Comparison of ENCODE assay signal across 22 mouse cellular contexts in the genomic region with DNA sequence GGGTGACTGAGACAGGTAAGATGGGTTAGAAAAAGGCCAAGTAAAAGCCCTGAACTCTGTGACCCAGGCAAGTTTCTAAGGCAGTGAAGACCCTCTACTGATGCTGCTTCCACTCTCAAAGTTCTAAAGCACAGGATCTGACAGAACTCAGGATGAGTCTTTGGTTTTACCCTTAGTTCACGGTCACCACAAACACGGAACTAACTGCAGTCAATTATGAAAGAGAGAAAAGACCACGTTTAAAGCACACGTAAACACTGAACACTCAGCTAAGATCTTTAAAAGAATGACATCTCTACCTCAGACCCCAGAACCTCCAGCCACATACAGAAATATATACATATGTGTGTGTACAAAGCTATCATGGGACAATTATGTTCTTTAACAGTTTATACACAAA. TPM values are rescaled to one million over a fixed set of nuclear protein-coding genes. Genes with fewer than 3 reads are reported as not detected.
DNase-seq lines count a peak whose midpoint lies in the region; ATAC-seq and TF ChIP-seq lines count a peak whose summit lies in the region.
"Had no signal": no experiment of that assay in that cellular context is flagged by ENCODE, and none has a peak within 500 bp of the region (broad histone marks: within the 10 kb centered on the region; RNA-seq: fewer than 3 reads in every experiment).

No protein-coding gene starts in this region.

- H3K9ac ChIP-seq in liver, embryonic 15.5 days, result no peak overlapping the region
- no peak overlapping the region for H3K9ac ChIP-seq in liver, embryonic 12.5 days
- peak overlapping the region; percentile 59 for H3K9ac ChIP-seq in liver, postnatal 0 days (replicated peaks)
- H3K9ac ChIP-seq in stomach, embryonic 15.5 days, result no peak overlapping the region
- H3K9ac ChIP-seq in kidney, embryonic 14.5 days (ENCODE audit: low read depth, low read length), result no peak overlapping the region
- H3K9ac ChIP-seq: forebrain, embryonic 13.5 days; heart, embryonic 12.5 days; kidney, embryonic 15.5 days; neural tube, embryonic 12.5 days had no signal

- no peak for TF ChIP-seq CTCF in liver, postnatal 0 days (IDR thresholded peaks at IDR 0.05; ENCODE audit: low read depth)

- no peak for TF ChIP-seq EP300 in liver, postnatal 0 days (IDR thresholded peaks at IDR 0.05; ENCODE audit: low read depth)

- peaks cover 31% of the 10 kb centered on the region; the same call in 1 of the 2 replicates for H3K36me3 ChIP-seq in liver, embryonic 15.5 days (replicated peaks)
- peaks cover 47% of the 10 kb centered on the region for H3K36me3 ChIP-seq in liver, embryonic 12.5 days
- peaks cover 29% of the 10 kb centered on the region; the same call in 1 of the 2 replicates for H3K36me3 ChIP-seq in liver, postnatal 0 days (replicated peaks; ENCODE audit: insufficient read depth, low read length)
- peaks cover 4% of the 10 kb centered on the region; the same call in 1 of the 2 replicates for H3K36me3 ChIP-seq in stomach, embryonic 15.5 days
- peaks cover 11% of the 10 kb centered on the region; the same call in 1 of the 2 replicates for H3K36me3 ChIP-seq in kidney, embryonic 14.5 days (ENCODE audit: control insufficient read depth, insufficient read depth, low read length)
- H3K36me3 ChIP-seq: neural tube, embryonic 12.5 days had no signal

- 55% methylated on average over 4 of the region's 4 CpGs for WGBS in liver, embryonic 15.5 days (ENCODE audit: insufficient replicate concordance)
- WGBS in liver, embryonic 12.5 days (ENCODE audit: insufficient replicate concordance), result 78% methylated on average over 4 of the region's 4 CpGs
- 34% methylated on average over 4 of the region's 4 CpGs for WGBS in liver, postnatal 0 days (ENCODE audit: insufficient replicate concordance)
- WGBS in stomach, embryonic 15.5 days, result 54% methylated on average over 4 of the region's 4 CpGs
- 96% methylated on average over 4 of the region's 4 CpGs for WGBS in kidney, embryonic 14.5 days

- H3K9me3 ChIP-seq in liver, embryonic 15.5 days (replicated peaks), result no peaks in the 10 kb centered on the region
- no peaks in the 10 kb centered on the region for H3K9me3 ChIP-seq in liver, embryonic 12.5 days (replicated peaks)
- H3K9me3 ChIP-seq in liver, postnatal 0 days (ENCODE audit: low read length), result no peaks in the 10 kb centered on the region
- no peaks in the 10 kb centered on the region for H3K9me3 ChIP-seq in stomach, embryonic 15.5 days
- H3K9me3 ChIP-seq in kidney, embryonic 14.5 days (ENCODE audit: control insufficient read depth, low read length), result no peaks in the 10 kb centered on the region
- H3K9me3 ChIP-seq: forebrain, embryonic 13.5 days; G1E; heart, embryonic 12.5 days; kidney, embryonic 15.5 days; neural tube, embryonic 12.5 days had no signal

- H3K4me3 ChIP-seq in liver, embryonic 15.5 days (replicated peaks), result peak overlapping the region; percentile 3
- no peak overlapping the region for H3K4me3 ChIP-seq in liver, embryonic 12.5 days
- peak overlapping the region; percentile 42 for H3K4me3 ChIP-seq in liver, postnatal 0 days (ENCODE audit: low read depth, low read length)
- no peak overlapping the region for H3K4me3 ChIP-seq in stomach, embryonic 15.5 days (replicated peaks)
- H3K4me3 ChIP-seq in kidney, embryonic 14.5 days (ENCODE audit: low read length), result no peak overlapping the region
- H3K4me3 ChIP-seq: forebrain, embryonic 13.5 days; heart, embryonic 12.5 days; kidney, embryonic 15.5 days; neural tube, embryonic 12.5 days had no signal

- H3K4me1 ChIP-seq in liver, embryonic 15.5 days (replicated peaks), result peaks cover 46% of the 10 kb centered on the region
- peaks cover 32% of the 10 kb centered on the region for H3K4me1 ChIP-seq in liver, embryonic 12.5 days
- peaks cover 16% of the 10 kb centered on the region for H3K4me1 ChIP-seq in liver, postnatal 0 days (ENCODE audit: insufficient read depth)
- H3K4me1 ChIP-seq in stomach, embryonic 15.5 days, result peaks cover 11% of the 10 kb centered on the region; the same call in 1 of the 2 replicates
- H3K4me1 ChIP-seq in kidney, embryonic 14.5 days (ENCODE audit: control insufficient read depth, insufficient read depth, low read length), result no peaks in the 10 kb centered on the region; the same call in 1 of the 2 replicates
- H3K4me1 ChIP-seq: neural tube, embryonic 12.5 days had no signal

- no peaks in the 10 kb centered on the region for H3K27me3 ChIP-seq in liver, embryonic 15.5 days
- H3K27me3 ChIP-seq in liver, embryonic 12.5 days (replicated peaks), result no peaks in the 10 kb centered on the region
- H3K27me3 ChIP-seq in liver, postnatal 0 days (ENCODE audit: insufficient read depth, low read length), result no peaks in the 10 kb centered on the region
- H3K27me3 ChIP-seq in stomach, embryonic 15.5 days (replicated peaks), result no peaks in the 10 kb centered on the region
- H3K27me3 ChIP-seq in kidney, embryonic 14.5 days (ENCODE audit: control insufficient read depth, insufficient read depth, low read length), result no peaks in the 10 kb centered on the region
- H3K27me3 ChIP-seq: forebrain, embryonic 13.5 days; heart, embryonic 12.5 days; kidney, embryonic 15.5 days; neural tube, embryonic 12.5 days had no signal

- DNase-seq in T-cell, adult 2 months (ENCODE audit: low spot score), result peak; percentile 36
- DNase-seq in liver, postnatal 0 days, result no peak
- no peak for DNase-seq in ovary, postnatal 14 days (ENCODE audit: low spot score)
- DNase-seq in layer of hippocampus, postnatal 36 days, result no peak
- DNase-seq: cerebellum, adult 11 months; cerebellum, postnatal 14 days; heart, postnatal 36 days; lung, adult 2 months had no signal

- no peak for ATAC-seq in liver, embryonic 15.5 days (ENCODE audit: insufficient read depth)
- ATAC-seq in liver, embryonic 12.5 days, result no peak
- no peak for ATAC-seq in liver, postnatal 0 days
- no peak for ATAC-seq in stomach, embryonic 15.5 days (ENCODE audit: insufficient read depth, low FRiP score, low read depth)
- no peak for ATAC-seq in kidney, embryonic 14.5 days (ENCODE audit: low FRiP score, low TSS enrichment)
- ATAC-seq: forebrain, embryonic 13.5 days; hindbrain, postnatal 0 days had no signal

- peak overlapping the region; percentile 42; the same call in 1 of the 2 replicates for H3K4me2 ChIP-seq in liver, embryonic 15.5 days
- H3K4me2 ChIP-seq in liver, embryonic 12.5 days, result no peak overlapping the region
- H3K4me2 ChIP-seq in liver, postnatal 0 days (ENCODE audit: low read depth, low read length), result peak overlapping the region; percentile 78
- peak overlapping the region; percentile 25; the same call in 1 of the 2 replicates for H3K4me2 ChIP-seq in stomach, embryonic 15.5 days
- H3K4me2 ChIP-seq in kidney, embryonic 14.5 days (replicated peaks; ENCODE audit: low read depth, low read length), result no peak overlapping the region
- H3K4me2 ChIP-seq: forebrain, embryonic 13.5 days; heart, embryonic 12.5 days; kidney, embryonic 15.5 days; neural tube, embryonic 12.5 days had no signal

- H3K27ac ChIP-seq in liver, embryonic 15.5 days (replicated peaks), result 0 out of 2 replicates have a peak overlapping the region, but pooled peaks have one; percentile 35
- H3K27ac ChIP-seq in liver, embryonic 12.5 days, result no peak overlapping the region
- H3K27ac ChIP-seq in liver, postnatal 0 days (ENCODE audit: low read depth), result peak overlapping the region; percentile 75; the same call in 1 of the 2 replicates
- no peak overlapping the region for H3K27ac ChIP-seq in stomach, embryonic 15.5 days
- no peak overlapping the region for H3K27ac ChIP-seq in kidney, embryonic 14.5 days (ENCODE audit: low read depth, low read length)
- H3K27ac ChIP-seq: forebrain, embryonic 13.5 days; hindbrain, postnatal 0 days; kidney, embryonic 15.5 days; neural tube, embryonic 12.5 days had no signal

RNA-seq across cellular contexts. Expression of a gene that starts 6.0 kb away (rescaled TPM):
- 15.2 and 18.1 TPM in 2 replicates for polyA plus RNA-seq in liver, embryonic 15.5 days (2015; fragmentation: Nextera tagmentation; extraction: Ambion mirVana)
- 23.0 and 24.9 TPM in 2 replicates for polyA plus RNA-seq in liver, embryonic 12.5 days (2016; fragmentation: Nextera tagmentation; extraction: Ambion mirVana)
- polyA plus RNA-seq in liver, postnatal 0 days (2015; fragmentation: Nextera tagmentation; extraction: Ambion mirVana), result 16.5 and 17.3 TPM in 2 replicates
- 27.1 and 28.9 TPM in 2 replicates for polyA plus RNA-seq in stomach, embryonic 15.5 days (2015; fragmentation: Nextera tagmentation; extraction: Ambion mirVana)
- 30.5 and 32.7 TPM in 2 replicates for polyA plus RNA-seq in kidney, embryonic 14.5 days (2014; fragmentation: Nextera tagmentation; extraction: Ambion mirVana)
- total RNA-seq in layer of hippocampus, postnatal 36 days (2021), result 10 to 100 TPM; 15.8 to 16.0 TPM

RNA-seq across cellular contexts. Expression of a gene that starts 42.2 kb away (rescaled TPM):
- polyA plus RNA-seq in liver, embryonic 15.5 days (2015; fragmentation: Nextera tagmentation; extraction: Ambion mirVana), result not detected in 2 replicates
- 0.29 TPM in 1 of 2 replicates, not detected in the other for polyA plus RNA-seq in liver, embryonic 12.5 days (2016; fragmentation: Nextera tagmentation; extraction: Ambion mirVana)
- not detected in 2 replicates for polyA plus RNA-seq in liver, postnatal 0 days (2015; fragmentation: Nextera tagmentation; extraction: Ambion mirVana)
- not detected in 2 replicates for polyA plus RNA-seq in stomach, embryonic 15.5 days (2015; fragmentation: Nextera tagmentation; extraction: Ambion mirVana)
- polyA plus RNA-seq in kidney, embryonic 14.5 days (2014; fragmentation: Nextera tagmentation; extraction: Ambion mirVana), result 0.38 TPM in 1 of 2 replicates, not detected in the other
- total RNA-seq in layer of hippocampus, postnatal 36 days (2021), result not detected
- total RNA-seq: G1E; gastrocnemius, postnatal 4 days; heart, postnatal 36 days; hindbrain, postnatal 0 days; layer of hippocampus, postnatal 14 days; left cerebral cortex, postnatal 36 days had no signal
- polyA plus RNA-seq: forebrain, embryonic 13.5 days; G1E; heart, embryonic 12.5 days; lung, adult 2 months; neural tube, embryonic 12.5 days; stomach, embryonic 14.5 days had no signal

RNA-seq across cellular contexts. Expression of a gene that starts 50.0 kb away (rescaled TPM):
- polyA plus RNA-seq in liver, embryonic 15.5 days (2015; fragmentation: Nextera tagmentation; extraction: Ambion mirVana), result 1.4 and 1.7 TPM in 2 replicates
- polyA plus RNA-seq in liver, embryonic 12.5 days (2016; fragmentation: Nextera tagmentation; extraction: Ambion mirVana), result 3.4 TPM in 2 replicates
- 0.65 and 1.0 TPM in 2 replicates for polyA plus RNA-seq in liver, postnatal 0 days (2015; fragmentation: Nextera tagmentation; extraction: Ambion mirVana)
- polyA plus RNA-seq in stomach, embryonic 15.5 days (2015; fragmentation: Nextera tagmentation; extraction: Ambion mirVana), result 3.6 and 4.2 TPM in 2 replicates
- polyA plus RNA-seq in kidney, embryonic 14.5 days (2014; fragmentation: Nextera tagmentation; extraction: Ambion mirVana), result 6.3 and 6.4 TPM in 2 replicates
- total RNA-seq in layer of hippocampus, postnatal 36 days (2021), result 10 to 100 TPM; 37.4 to 37.6 TPM

Comparison
In these comparisons a context has a peak if more than half of its experiments do, and no peak if none do; other contexts are left out.
1. H3K27ac ChIP-seq: peak in liver, embryonic 15.5 days (single experiment) and liver, postnatal 0 days (single experiment); none in liver, embryonic 12.5 days (single experiment), stomach, embryonic 15.5 days (single experiment) and kidney, embryonic 14.5 days (single experiment).
2. H3K4me2 ChIP-seq: peak in liver, embryonic 15.5 days (single experiment), liver, postnatal 0 days (single experiment) and stomach, embryonic 15.5 days (single experiment); none in liver, embryonic 12.5 days (single experiment) and kidney, embryonic 14.5 days (single experiment).
3. H3K4me3 ChIP-seq: peak in liver, embryonic 15.5 days (single experiment) and liver, postnatal 0 days (single experiment); none in liver, embryonic 12.5 days (single experiment), stomach, embryonic 15.5 days (single experiment) and kidney, embryonic 14.5 days (single experiment).